Mouse (Mus musculus): ENCODE measurements around the gene Sh3glb1.

GRCm38 (mm10) chr3:144662215-144662852 lies 57.8 kb downstream of the Sh3glb1 start:
- TF ChIP-seq CTCF (IDR thresholded peaks at IDR 0.05; ENCODE audit: extremely low read depth, insufficient read length, insufficient replicate concordance, low read depth, low read length): no peak
- no peak for TF ChIP-seq POLR2A (IDR thresholded peaks at IDR 0.05; ENCODE audit: low read depth, low read length)
